Mouse (Mus musculus): ENCODE data around the gene Fbxo17. TPM values are rescaled to one million over a fixed set of nuclear protein-coding genes. Genes with fewer than 3 reads are reported as not detected.

The Fbxo17 gene
- total RNA-seq, 1 experiment: 6.6 TPM

DNA sequence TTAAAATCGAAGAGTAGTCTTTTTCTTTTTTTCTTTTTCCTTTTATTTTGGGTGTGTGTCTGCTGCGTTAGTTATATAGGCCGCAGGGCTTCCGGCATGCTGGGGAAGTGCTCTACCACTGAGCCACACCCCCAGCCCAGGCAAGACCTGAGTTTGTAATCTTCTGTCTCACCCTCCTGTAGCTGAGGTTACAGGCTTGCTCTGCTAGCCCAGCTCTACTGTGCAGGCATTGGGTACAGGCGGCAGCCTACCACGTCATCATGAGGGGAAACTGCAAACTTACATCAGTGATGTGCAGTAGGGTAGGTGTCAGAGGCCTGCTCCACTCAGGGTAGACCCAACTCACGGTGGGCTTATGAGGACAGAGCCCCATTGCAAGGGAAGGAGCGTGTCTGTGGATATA is 64.7 kb downstream of the Fbxo17 start:
- peaks cover 3 to 5% of the 10 kb centered on the region in 2 experiments; a peak in 2 of 4 replicates for H3K4me1 ChIP-seq (ENCODE audit: control insufficient read depth in 2 of 2, insufficient read depth in 2 of 2, low read length in 2 of 2, poor library complexity in 1 of 2)

DNA sequence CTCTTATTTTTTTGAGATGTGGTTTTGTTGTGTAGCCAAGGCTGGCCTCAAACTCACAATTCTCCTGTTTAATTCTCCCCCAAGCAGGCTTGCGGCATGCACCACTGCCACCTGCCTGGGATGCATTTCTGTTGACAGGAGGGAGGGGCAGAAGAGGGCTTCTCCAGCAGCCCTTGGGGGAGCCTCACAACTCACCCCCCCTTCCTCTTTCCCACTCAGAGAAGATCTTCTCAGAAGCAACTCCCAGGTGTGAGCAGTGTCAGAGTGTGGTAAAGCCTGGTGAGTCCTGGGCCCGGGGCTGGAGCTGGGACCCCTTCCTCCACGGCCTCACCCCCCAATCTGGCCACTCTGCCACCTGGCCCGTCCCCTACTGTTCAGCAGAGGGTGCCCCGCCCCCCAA is 68.6 kb downstream of the Fbxo17 start:
- in situ Hi-C loops (cut with MboI; ENCODE audit: low sequenced_read_pairs in 2 of 2, unreplicated experiment in 2 of 2): no loop called here
- Histone ChIP-seq H3K4me1 (ENCODE audit: control insufficient read depth in 2 of 2, insufficient read depth in 2 of 2, low read length in 2 of 2, poor library complexity in 1 of 2) (peaks cover 5 to 17% of the 10 kb centered on the region in 2 experiments; a peak in 3 of 4 replicates), H3K27ac (ENCODE audit: insufficient read depth, low read depth, low read length, poor library complexity, severe bottlenecking) (no peak overlapping the region), H3K4me3 (ENCODE audit: insufficient read depth in 1 of 2, low read depth in 1 of 2, low read length in 2 of 2, poor library complexity in 1 of 2, severe bottlenecking in 1 of 2) (no peak overlapping the region), H3K36me3 (ENCODE audit: control insufficient read depth, insufficient read depth, low read length, poor library complexity, severe bottlenecking) (no peaks in the 10 kb centered on the region), H3K9me3 (ENCODE audit: control insufficient read depth, insufficient read depth, low read depth, low read length) (no peaks in the 10 kb centered on the region), H3K9ac (ENCODE audit: insufficient read depth, low read depth, low read length, poor library complexity, severe bottlenecking) (no peak overlapping the region)
- DNase-seq (ENCODE audit: low read depth, low spot score): no peak
- TF ChIP-seq HCFC1 (IDR thresholded peaks at IDR 0.05; ENCODE audit: borderline replicate concordance, insufficient read depth, low read length) (no peak), MAFK (IDR thresholded peaks at IDR 0.05; ENCODE audit: insufficient read depth, low read depth, low read length) (no peak), ZNF384 (IDR thresholded peaks at IDR 0.05; ENCODE audit: low read depth, low read length) (no peak), ZC3H11A (IDR thresholded peaks at IDR 0.05; ENCODE audit: borderline replicate concordance, low read depth, low read length) (no peak), CHD2 (IDR thresholded peaks at IDR 0.05; ENCODE audit: low read depth, low read length) (no peak)

More for the DNA sequence above, 64.7 kb downstream of the Fbxo17 start:
- DNase-seq (ENCODE audit: low read depth, low spot score): no peak
- H3K4me3 ChIP-seq (ENCODE audit: insufficient read depth in 1 of 2, low read depth in 1 of 2, low read length in 2 of 2, poor library complexity in 1 of 2, severe bottlenecking in 1 of 2): no peak overlapping the region
- H3K27ac ChIP-seq (ENCODE audit: insufficient read depth, low read depth, low read length, poor library complexity, severe bottlenecking): no peak overlapping the region
- no peak for TF ChIP-seq ZNF384 (IDR thresholded peaks at IDR 0.05; ENCODE audit: low read depth, low read length)
- H3K36me3 ChIP-seq (ENCODE audit: control insufficient read depth, insufficient read depth, low read length, poor library complexity, severe bottlenecking): no peaks in the 10 kb centered on the region
- no peaks in the 10 kb centered on the region for H3K9me3 ChIP-seq (ENCODE audit: control insufficient read depth, insufficient read depth, low read depth, low read length)
- in situ Hi-C loops (cut with MboI; ENCODE audit: low sequenced_read_pairs in 2 of 2, unreplicated experiment in 2 of 2): no loop called here
- H3K9ac ChIP-seq (ENCODE audit: insufficient read depth, low read depth, low read length, poor library complexity, severe bottlenecking): no peak overlapping the region

Other genes starting within 250 kb of the Fbxo17 start
- not detected in 2 replicates for gene Ifnl2, start 206.3 kb upstream of the Fbxo17 start, total RNA-seq (2012; rRNA removed)
- not detected in 2 replicates for gene Ifnl3, start 194.0 kb upstream of the Fbxo17 start, total RNA-seq (2012; rRNA removed)
- not detected in 2 replicates for gene Sycn, start 175.9 kb upstream of the Fbxo17 start, total RNA-seq (2012; rRNA removed)
- gene Nccrp1, start 169.6 kb upstream of the Fbxo17 start, total RNA-seq (2012; rRNA removed): 0.18 and 0.32 TPM in 2 replicates
- 26.9 and 30.3 TPM in 2 replicates for gene Samd4b, start 118.7 kb upstream of the Fbxo17 start, total RNA-seq (2012; rRNA removed)
- 31.9 and 32.2 TPM in 2 replicates for gene Pak4, start 118.6 kb upstream of the Fbxo17 start, total RNA-seq (2012; rRNA removed)
- gene Acp7, start 85.5 kb upstream of the Fbxo17 start, total RNA-seq (2012; rRNA removed): 1.6 and 2.5 TPM in 2 replicates
- 5.8 and 5.9 TPM in 2 replicates for gene Fbxo27, start 24.0 kb upstream of the Fbxo17 start, total RNA-seq (2012; rRNA removed)
- gene Mrps12, start 25.0 kb downstream of the Fbxo17 start, total RNA-seq (2012; rRNA removed): 102 and 105 TPM in 2 replicates
- 25.2 and 27.9 TPM in 2 replicates for gene Sars2, start 25.2 kb downstream of the Fbxo17 start, total RNA-seq (2012; rRNA removed)
- not detected in 2 replicates for gene Ccer2, start 39.4 kb downstream of the Fbxo17 start, total RNA-seq (2012; rRNA removed)
- gene Sirt2, start 49.9 kb downstream of the Fbxo17 start, total RNA-seq (2012; rRNA removed): 11.7 and 14.8 TPM in 2 replicates
- 17.7 and 20.1 TPM in 2 replicates for gene Nfkbib, start 50.7 kb downstream of the Fbxo17 start, total RNA-seq (2012; rRNA removed)
- gene Rinl, start 72.2 kb downstream of the Fbxo17 start, total RNA-seq (2012; rRNA removed): 17.2 and 18.9 TPM in 2 replicates
- 464 and 530 TPM in 2 replicates for gene Hnrnpl, start 91.7 kb downstream of the Fbxo17 start, total RNA-seq (2012; rRNA removed)
- 64.1 and 75.6 TPM in 2 replicates for gene Ech1, start 108.4 kb downstream of the Fbxo17 start, total RNA-seq (2012; rRNA removed)
- gene Lgals4, start 117.0 kb downstream of the Fbxo17 start, total RNA-seq (2012; rRNA removed): 5.5 and 9.6 TPM in 2 replicates
- gene Lgals7, start 147.0 kb downstream of the Fbxo17 start, total RNA-seq (2012; rRNA removed): 0.42 and 0.89 TPM in 2 replicates
- 2.0 and 2.1 TPM in 2 replicates for gene Capn12, start 164.6 kb downstream of the Fbxo17 start, total RNA-seq (2012; rRNA removed)
- 566 and 627 TPM in 2 replicates for gene Actn4, start 245.5 kb downstream of the Fbxo17 start, total RNA-seq (2012; rRNA removed)

All from ES-E14 (cell line).